Mouse (Mus musculus) hindbrain, embryonic 16.5 days (tissue): ENCODE results near the gene Map7d3. TPM values are rescaled to one million over a fixed set of nuclear protein-coding genes. Genes with fewer than 3 reads are reported as not detected.

Experiments
- ATAC-seq: fragments of 200-750 bp; cut with Nextera tagmentation; 2 replicates; pipeline ENCODE4 v1.8.0; 2017; ENCODE audit warnings: moderate TSS enrichment, moderate library complexity
- H3K27ac ChIP-seq: fragments of 300-500 bp; sonication (generic); 2 replicates; pipeline ENCODE4 v1.5.1; 2014; ENCODE audit warnings: low read depth, mild to moderate bottlenecking, control low read depth, low read length, moderate library complexity
- H3K27me3 ChIP-seq: fragments of 300-500 bp; sonication (generic); replicated peaks from 2 replicates; pipeline ENCODE4 v1.6.1; 2014; ENCODE audit warnings: low read length; ENCODE audit not compliant: control insufficient read depth, insufficient read depth
- H3K36me3 ChIP-seq: fragments of 300-500 bp; sonication (generic); 2 replicates; pipeline ENCODE4 v1.6.1; 2014; ENCODE audit warnings: mild to moderate bottlenecking, low read length, moderate library complexity, mixed read lengths; ENCODE audit not compliant: control insufficient read depth, insufficient read depth
- H3K4me1 ChIP-seq: fragments of 300-500 bp; sonication (generic); 2 replicates; pipeline ENCODE4 v1.6.1; 2014; ENCODE audit warnings: low read depth, low read length; ENCODE audit not compliant: control insufficient read depth, insufficient read depth
- H3K4me2 ChIP-seq: fragments of 300-500 bp; sonication (generic); 2 replicates; pipeline ENCODE4 v1.6.1; 2014; ENCODE audit warnings: mild to moderate bottlenecking, low read length, control low read depth, moderate library complexity
- H3K4me3 ChIP-seq: fragments of 300-500 bp; sonication (generic); 2 replicates; pipeline ENCODE4 v1.5.1; 2014; ENCODE audit warnings: mild to moderate bottlenecking, low read length, control low read depth, moderate library complexity
- H3K9ac ChIP-seq: fragments of 300-500 bp; sonication (generic); 2 replicates; pipeline ENCODE4 v1.6.1; 2014; ENCODE audit warnings: low read depth, mild to moderate bottlenecking, control low read depth, low read length, moderate library complexity
- H3K9me3 ChIP-seq: fragments of 300-500 bp; sonication (generic); 2 replicates; pipeline ENCODE4 v1.6.1; 2014; ENCODE audit warnings: mild to moderate bottlenecking, low read length, moderate library complexity; ENCODE audit not compliant: control insufficient read depth
- WGBS: fragments of 180-500 bp; shearing (Covaris S2); extraction: QIAGEN DNeasy Blood & Tissue Kit; methylation state at CpG from one replicate; pipeline ENCODE4 v1.1.7; 2014; 5-methylcytosine and 5-hydroxymethylcytosine counted together
- polyA plus RNA-seq: library from polyadenylated mRNA; unstranded; fragments of >200 nt; fragmentation: Nextera tagmentation; extraction: Ambion mirVana; gene quantifications from 2 replicates; pipeline ENCODE4 v1.2.1, GENCODE M21; 2015

Gene Map7d3
- polyA plus RNA-seq, 1 experiment from 2014 or later: 0.40 TPM

DNA sequence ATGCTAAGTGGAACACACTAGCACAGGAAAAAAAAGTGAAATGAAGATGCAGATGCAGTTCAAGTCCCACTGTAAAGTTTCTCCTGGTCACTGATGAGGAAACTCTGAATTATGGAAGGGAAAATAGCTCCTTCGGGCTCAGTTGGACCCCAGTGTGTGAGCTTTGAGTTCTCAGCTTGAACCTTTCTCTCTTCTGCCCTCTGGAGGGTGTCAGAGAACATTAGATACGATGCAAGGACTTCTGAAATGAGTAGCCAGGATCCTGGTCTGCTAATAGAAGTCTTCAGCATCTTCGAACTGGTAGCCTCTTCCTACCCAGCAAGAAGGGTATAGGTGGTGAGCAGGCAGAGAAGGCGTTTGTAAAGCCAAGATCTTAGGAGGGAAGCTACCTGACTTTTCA, 70.6 kb downstream of the Map7d3 start:
- Histone ChIP-seq H3K27ac (no peak overlapping the region), H3K36me3 (no peaks in the 10 kb centered on the region), H3K4me3 (no peak overlapping the region), H3K4me1 (no peaks in the 10 kb centered on the region), H3K4me2 (no peak overlapping the region), H3K9me3 (peaks cover 2% of the 10 kb centered on the region; the same call in 1 of the 2 replicates), H3K27me3 (no peaks in the 10 kb centered on the region), H3K9ac (no peak overlapping the region)
- WGBS: 65% methylated on average over 4 of the region's 4 CpGs
- no peak for ATAC-seq

Other genes starting within 250 kb of the Map7d3 start
- 52.9 and 57.8 TPM in 2 replicates for gene Mmgt1, start 224.3 kb downstream of the Map7d3 start, polyA plus RNA-seq
- gene Slc9a6, start 212.6 kb downstream of the Map7d3 start, polyA plus RNA-seq: 75.7 and 79.0 TPM in 2 replicates
- 212 and 226 TPM in 2 replicates for gene Fhl1, start 90.5 kb downstream of the Map7d3 start, polyA plus RNA-seq
- not detected in 2 replicates for gene Adgrg4, start 47.8 kb upstream of the Map7d3 start, polyA plus RNA-seq
- 0.39 and 0.41 TPM in 2 replicates for gene Brs3, start 220.7 kb upstream of the Map7d3 start, polyA plus RNA-seq
- 80.7 and 86.0 TPM in 2 replicates for gene Htatsf1, start 231.3 kb upstream of the Map7d3 start, polyA plus RNA-seq